Mouse (Mus musculus) lung, postnatal 25 days (tissue): ENCODE measurements at regions not wholly inside any gene's neighbourhood (a gene's known extent, or its start where the extent isn't known, plus 50 kb on each side); places are given as distances from the start of the nearest gene placed in this dataset.
"Not testable (repeated sequence)": the region's sequence is repeated elsewhere in the genome, so short reads cannot be mapped to it uniquely, and the experiment has no call there.

ENCODE experiments used
- DNase-seq: peaks from one replicate; pipeline ENCODE4 v3.0.0; 2022; ENCODE audit warnings: low spot score

GRCm38 (mm10) chr10:46629876-46630275 is 1052.2 kb downstream of the Hace1 start:
- no peak for DNase-seq

GRCm38 (mm10) chr10:46663041-46663440 is 1085.4 kb downstream of the Hace1 start:
- DNase-seq: no peak

GRCm38 (mm10) chr10:46689823-46690372 is 1112.3 kb downstream of the Hace1 start:
- DNase-seq: not testable (repeated sequence)

- no peak for DNase-seq
These were observed 1115.0 kb downstream of the Hace1 start for GRCm38 (mm10) chr10:46692661-46693060.

GRCm38 (mm10) chr10:46697363-46698246 is 1120.0 kb downstream of the Hace1 start:
- DNase-seq: peak; percentile 5

- DNase-seq: no peak
These were observed 1123.6 kb downstream of the Hace1 start for GRCm38 (mm10) chr10:46701221-46701620.

- DNase-seq: not testable (repeated sequence)
These were observed 1130.4 kb downstream of the Hace1 start for GRCm38 (mm10) chr10:46708022-46708421.

- no peak for DNase-seq
These were observed 1135.1 kb downstream of the Hace1 start for GRCm38 (mm10) chr10:46712690-46713089.

GRCm38 (mm10) chr10:46718349-46719087 is 1140.9 kb downstream of the Hace1 start:
- DNase-seq: no peak

GRCm38 (mm10) chr10:46719088-46719469 is 1141.5 kb downstream of the Hace1 start:
- no peak for DNase-seq

GRCm38 (mm10) chr10:46723666-46724065 is 1146.0 kb downstream of the Hace1 start:
- DNase-seq: no peak

GRCm38 (mm10) chr10:46730601-46731000 is 1153.0 kb downstream of the Hace1 start:
- no peak for DNase-seq

- DNase-seq: no peak
These were observed 1156.2 kb downstream of the Hace1 start for GRCm38 (mm10) chr10:46733760-46734265.

GRCm38 (mm10) chr10:46741098-46741497 is 1163.5 kb downstream of the Hace1 start:
- no peak for DNase-seq

GRCm38 (mm10) chr10:46742131-46742530 is 1164.5 kb downstream of the Hace1 start:
- no peak for DNase-seq

GRCm38 (mm10) chr10:46760923-46761322 is 1183.3 kb downstream of the Hace1 start:
- DNase-seq: no peak

GRCm38 (mm10) chr10:46778729-46779128 is 1201.1 kb downstream of the Hace1 start:
- DNase-seq: no peak

GRCm38 (mm10) chr10:46785723-46786122 is 1208.1 kb downstream of the Hace1 start:
- not testable (repeated sequence) for DNase-seq

GRCm38 (mm10) chr10:46814271-46814670 is 1236.6 kb downstream of the Hace1 start:
- no peak for DNase-seq

GRCm38 (mm10) chr10:46819133-46819532 is 1241.5 kb downstream of the Hace1 start:
- no peak for DNase-seq

GRCm38 (mm10) chr10:46819965-46820364 is 1242.3 kb downstream of the Hace1 start:
- no peak for DNase-seq

GRCm38 (mm10) chr10:46823837-46824236 is 1246.2 kb downstream of the Hace1 start:
- DNase-seq: no peak

GRCm38 (mm10) chr10:46826012-46826411 is 1248.4 kb downstream of the Hace1 start:
- DNase-seq: no peak
